Mouse (Mus musculus) lung, postnatal 0 days (tissue): ENCODE data around the gene Gm10134.
"Not testable (repeated sequence)": the region's sequence is repeated elsewhere in the genome, so short reads cannot be mapped to it uniquely, and the experiment has no call there.

Experiments
- CTCF ChIP-seq: IDR thresholded peaks from 2 replicates; pipeline ENCODE4 v1.5.1; 2016; ENCODE audit warnings: antibody characterized with exemption, mild to moderate bottlenecking
- EP300 ChIP-seq: IDR thresholded peaks from 2 replicates; pipeline ENCODE4 v1.6.1; 2016; ENCODE audit warnings: antibody characterized with exemption, mild to moderate bottlenecking, control low read depth

- not testable (repeated sequence) for TF ChIP-seq CTCF, EP300
These were observed 27.9 kb upstream of the Gm10134 start for GRCm38 (mm10) chr2:28477993-28478392.
